Mouse (Mus musculus) midbrain, postnatal 0 days (tissue): ENCODE results near the gene 4930568D16Rik. TPM values are rescaled to one million over a fixed set of nuclear protein-coding genes. Genes with fewer than 3 reads are reported as not detected.
A peak's percentile ranks its signal among the peaks of the same experiment; 100 is the strongest.

Source experiments
- ATAC-seq: fragments of 200-750 bp; cut with Nextera tagmentation; 2 replicates; pipeline ENCODE4 v1.8.0; 2017; ENCODE audit warnings: moderate number of reproducible peaks, mild to moderate bottlenecking, moderate TSS enrichment, moderate library complexity; ENCODE audit not compliant: low FRiP score
- DNase-seq: peaks from one replicate; pipeline ENCODE4 v3.0.0-alpha.2; 2015; ENCODE audit warnings: low spot score
- H3K27ac ChIP-seq: fragments of 300-500 bp; sonication (generic); 2 replicates; pipeline ENCODE4 v1.5.1; 2014; ENCODE audit warnings: low read depth, mild to moderate bottlenecking, low read length, mixed read lengths
- H3K27me3 ChIP-seq: fragments of 300-500 bp; sonication (generic); 2 replicates; pipeline ENCODE4 v1.6.1; 2014; ENCODE audit warnings: low read length, control low read depth, mixed read lengths; ENCODE audit not compliant: insufficient read depth
- H3K36me3 ChIP-seq: fragments of 300-500 bp; sonication (generic); 2 replicates; pipeline ENCODE4 v1.6.1; 2014; ENCODE audit warnings: low read length, control low read depth, mixed read lengths; ENCODE audit not compliant: insufficient read depth
- H3K4me1 ChIP-seq: fragments of 300-500 bp; sonication (generic); 2 replicates; pipeline ENCODE4 v1.6.1; 2014; ENCODE audit warnings: mild to moderate bottlenecking, control low read depth, antibody characterized with exemption, low read length, mixed read lengths; ENCODE audit not compliant: insufficient read depth
- H3K4me2 ChIP-seq: fragments of 300-500 bp; sonication (generic); 2 replicates; pipeline ENCODE4 v1.6.1; 2014; ENCODE audit warnings: low read depth, mild to moderate bottlenecking, low read length, mixed read lengths; ENCODE audit not compliant: poor library complexity, severe bottlenecking
- H3K4me3 ChIP-seq: fragments of 300-500 bp; sonication (generic); 2 replicates; pipeline ENCODE4 v1.5.1; 2014; ENCODE audit warnings: low read depth, mild to moderate bottlenecking, low read length, moderate library complexity
- H3K9ac ChIP-seq: fragments of 300-500 bp; sonication (generic); replicated peaks from 2 replicates; pipeline ENCODE4 v1.6.1; 2014; ENCODE audit warnings: mild to moderate bottlenecking, low read length, moderate library complexity, mixed read lengths; ENCODE audit not compliant: poor library complexity, severe bottlenecking
- H3K9me3 ChIP-seq: fragments of 300-500 bp; sonication (generic); 2 replicates; pipeline ENCODE4 v1.6.1; 2016; ENCODE audit warnings: low read length, control low read depth
- CTCF ChIP-seq: IDR thresholded peaks from 2 replicates; pipeline ENCODE4 v1.5.1; 2016; ENCODE audit warnings: antibody characterized with exemption, mild to moderate bottlenecking
- WGBS: fragments of 180-500 bp; shearing (Covaris S2); extraction: QIAGEN DNeasy Blood & Tissue Kit; methylation state at CpG from one replicate; pipeline ENCODE4 v1.1.7; 2014; 5-methylcytosine and 5-hydroxymethylcytosine counted together
- polyA plus RNA-seq: library from polyadenylated mRNA; unstranded; fragments of >200 nt; fragmentation: Nextera tagmentation; extraction: Ambion mirVana; gene quantifications from 2 replicates; pipeline ENCODE4 v1.2.1, GENCODE M21; 2015
- total RNA-seq: library from RNA; depleted of rRNA; stranded (reverse); fragments of >200 nt; gene quantifications from 2 replicates; pipeline ENCODE4 v1.2.3, GENCODE M21; 2014

The 4930568D16Rik gene
- total and polyA plus RNA-seq, 2 experiments from 2014 or later: not detected

DNA sequence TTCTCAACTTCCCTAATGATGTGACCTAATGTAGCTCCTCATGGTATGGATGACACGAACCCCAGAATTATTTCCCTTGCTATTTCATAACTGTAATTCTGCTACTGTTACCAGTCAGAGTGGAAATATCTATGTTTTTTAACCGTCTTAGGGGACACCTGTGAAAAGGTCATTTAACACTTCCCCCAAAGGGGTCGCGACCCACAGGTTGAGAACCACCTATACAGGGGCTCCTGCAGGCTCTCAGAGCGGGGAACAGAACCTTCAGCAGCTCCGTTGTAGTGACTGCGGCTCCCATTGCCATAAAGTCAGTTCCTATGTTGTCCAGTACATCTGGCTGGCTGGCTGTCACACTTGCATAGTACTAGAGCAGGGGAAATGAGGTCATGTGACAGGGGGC lies 33.2 kb upstream of the 4930568D16Rik start:
- no peak for ATAC-seq
- WGBS: 86% methylated on average over 7 of the region's 7 CpGs

DNA sequence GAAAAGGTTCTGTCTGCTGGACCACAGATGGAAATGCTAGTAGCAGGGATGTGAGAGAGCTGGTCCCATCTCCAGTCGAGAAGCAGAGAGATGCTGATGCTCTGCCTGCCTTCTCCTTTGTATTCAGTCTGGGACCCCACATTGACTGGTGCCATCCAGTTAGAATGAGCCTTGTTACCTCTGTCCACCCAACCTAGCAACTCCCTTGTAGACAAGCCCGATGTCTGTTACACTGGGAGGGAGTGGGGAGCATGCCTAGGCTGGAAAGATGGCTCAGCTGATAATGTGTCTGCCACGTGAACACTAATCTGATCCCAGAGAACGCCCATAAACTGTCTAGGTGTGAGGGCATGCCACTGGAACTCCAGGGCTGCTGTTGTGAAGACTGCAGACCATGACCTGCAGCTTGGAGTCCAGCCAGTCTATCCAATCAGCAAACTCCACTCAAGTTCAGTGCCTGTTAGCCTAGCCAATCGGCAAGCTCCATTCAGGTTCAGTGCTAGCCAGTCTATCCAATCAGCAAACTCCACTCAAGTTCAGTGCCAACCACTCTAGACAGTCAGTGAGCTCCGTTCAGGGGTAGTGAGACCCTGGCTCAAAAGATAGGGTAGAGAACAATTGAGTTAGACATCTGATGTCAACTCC lies 30.8 kb upstream of the 4930568D16Rik start:
- no peak overlapping the region for H3K9ac ChIP-seq
- no peak overlapping the region for H3K4me3 ChIP-seq
- TF ChIP-seq CTCF: no peak
- no peaks in the 10 kb centered on the region for H3K4me1 ChIP-seq
- H3K4me2 ChIP-seq: no peak overlapping the region
- no peak overlapping the region for H3K27ac ChIP-seq
- H3K36me3 ChIP-seq: no peaks in the 10 kb centered on the region
- H3K27me3 ChIP-seq: no peaks in the 10 kb centered on the region
- 79% methylated on average over 6 of the region's 6 CpGs for WGBS
- H3K9me3 ChIP-seq: no peaks in the 10 kb centered on the region
- ATAC-seq (no peak), DNase-seq (no peak)

More for the DNA sequence above, 33.2 kb upstream of the 4930568D16Rik start:
- Histone ChIP-seq H3K27me3 (no peaks in the 10 kb centered on the region), H3K9me3 (no peaks in the 10 kb centered on the region), H3K36me3 (no peaks in the 10 kb centered on the region), H3K4me1 (no peaks in the 10 kb centered on the region), H3K9ac (no peak overlapping the region), H3K4me3 (no peak overlapping the region), H3K4me2 (no peak overlapping the region), H3K27ac (no peak overlapping the region)
- no peak for TF ChIP-seq CTCF
- no peak for DNase-seq

DNA sequence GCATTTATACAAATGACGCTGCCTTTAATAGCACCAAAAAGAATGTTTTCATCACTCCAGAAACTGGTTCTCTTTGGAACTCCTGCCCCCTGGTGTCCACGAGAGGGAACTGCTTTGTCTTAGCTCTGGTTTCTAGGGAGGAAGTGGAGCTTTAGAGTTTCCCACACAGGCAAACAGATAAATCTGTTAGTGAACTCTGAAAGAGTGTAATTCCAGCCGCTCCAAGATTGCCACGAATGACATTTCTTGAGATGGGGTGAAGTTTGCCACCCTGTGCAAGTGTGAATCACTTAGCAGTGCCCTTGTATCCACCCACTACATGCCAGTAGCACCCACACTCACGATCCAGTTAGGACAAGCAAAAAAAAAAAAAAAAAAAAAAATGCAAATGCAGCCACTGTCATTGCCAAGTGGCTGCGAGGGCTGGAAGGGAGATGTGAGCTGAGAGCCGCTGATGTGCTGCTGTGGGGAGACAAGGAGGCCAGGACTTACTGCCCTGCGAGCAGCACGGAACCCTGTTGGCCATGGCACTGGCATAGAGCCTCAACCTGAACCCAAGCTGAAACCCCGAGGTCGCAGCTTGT lies 30.2 kb upstream of the 4930568D16Rik start:
- ATAC-seq (peak; percentile 68), DNase-seq (peak; percentile 75)
- Histone ChIP-seq H3K27me3 (no peaks in the 10 kb centered on the region), H3K27ac (no peak overlapping the region), H3K4me1 (no peaks in the 10 kb centered on the region), H3K9me3 (no peaks in the 10 kb centered on the region), H3K36me3 (no peaks in the 10 kb centered on the region), H3K9ac (no peak overlapping the region), H3K4me3 (no peak overlapping the region), H3K4me2 (no peak overlapping the region)
- TF ChIP-seq CTCF: peak; percentile 94
- WGBS: 50% methylated on average over 11 of the region's 11 CpGs

GRCm38 (mm10) chr2:35397096-35397495 lies 29.6 kb upstream of the 4930568D16Rik start, which contains the start of gene 4930402F06Rik:
Gene 4930402F06Rik, minus strand, starts transcription at chr2:35397175.
- Histone ChIP-seq H3K27me3 (no peaks in the 10 kb centered on the region), H3K4me3 (no peak within 1 kb of the TSS), H3K9ac (no peak within 1 kb of the TSS), H3K27ac (no peak within 1 kb of the TSS), H3K4me1 (no peaks in the 10 kb centered on the region), H3K9me3 (no peaks in the 10 kb centered on the region), H3K4me2 (0 out of 2 replicates have a peak within 1 kb of the TSS, but pooled peaks have one; percentile 1), H3K36me3 (no peaks in the 10 kb centered on the region)
- 41% methylated on average over 5 of the region's 5 CpGs for WGBS
- DNase-seq (peak; percentile 43), ATAC-seq (0 out of 2 replicates have a peak, but pooled peaks have one; percentile 16)
- no peak for TF ChIP-seq CTCF

DNA sequence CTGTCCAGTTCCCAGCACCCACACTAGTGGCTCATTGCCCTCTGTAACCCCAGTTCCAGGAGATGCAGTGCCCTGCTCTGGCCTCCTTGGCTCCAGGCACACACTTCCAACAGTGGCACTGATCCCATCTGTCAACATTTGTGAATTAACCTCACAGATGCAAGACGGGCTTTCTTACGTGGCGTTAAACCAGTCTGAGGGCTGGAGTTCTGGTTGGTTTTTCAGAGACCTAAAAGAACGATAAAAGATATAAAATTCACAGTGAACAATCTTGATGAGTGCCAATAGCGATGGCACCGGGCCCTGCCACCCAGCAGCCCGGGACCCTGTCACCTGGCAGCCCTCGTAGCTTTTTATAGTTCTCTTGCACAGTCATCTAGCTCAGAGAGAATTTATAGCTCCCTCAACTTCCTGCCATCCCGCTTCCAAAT lies 17.9 kb upstream of the 4930568D16Rik start:
- H3K9me3 ChIP-seq: no peaks in the 10 kb centered on the region
- no peak overlapping the region for H3K4me3 ChIP-seq
- H3K4me2 ChIP-seq: no peak overlapping the region
- H3K9ac ChIP-seq: no peak overlapping the region
- H3K4me1 ChIP-seq: no peaks in the 10 kb centered on the region
- ATAC-seq: no peak
- no peak for TF ChIP-seq CTCF
- H3K27ac ChIP-seq: no peak overlapping the region
- WGBS: 83% methylated on average over 9 of the region's 9 CpGs
- no peaks in the 10 kb centered on the region for H3K36me3 ChIP-seq
- no peak for DNase-seq
- no peaks in the 10 kb centered on the region for H3K27me3 ChIP-seq

DNA sequence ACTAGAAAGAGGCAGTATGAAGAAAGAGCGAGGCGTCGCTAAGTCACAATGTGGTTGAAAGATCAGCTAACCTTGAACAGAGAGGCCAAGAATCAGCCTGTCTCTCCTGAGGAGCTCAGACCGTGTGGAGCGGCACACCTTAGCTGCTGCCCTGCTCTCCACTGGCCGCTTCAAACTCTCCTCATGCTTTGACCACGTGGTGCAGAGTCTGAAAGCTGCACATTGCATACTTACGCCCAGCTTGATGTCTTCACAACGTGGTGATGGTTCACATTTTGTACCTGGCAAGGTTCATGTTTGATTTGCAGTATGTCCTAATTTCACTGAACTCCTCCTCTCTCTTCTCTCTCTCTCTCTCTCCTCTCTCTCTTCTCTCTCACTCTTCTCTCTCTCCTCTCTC lies 11.8 kb upstream of the 4930568D16Rik start:
- Histone ChIP-seq H3K36me3 (no peaks in the 10 kb centered on the region), H3K27ac (no peak overlapping the region), H3K4me2 (no peak overlapping the region), H3K9ac (no peak overlapping the region), H3K27me3 (no peaks in the 10 kb centered on the region), H3K9me3 (no peaks in the 10 kb centered on the region), H3K4me3 (no peak overlapping the region), H3K4me1 (no peaks in the 10 kb centered on the region)
- no peak for TF ChIP-seq CTCF
- 72% methylated on average over 9 of the region's 9 CpGs for WGBS
- DNase-seq (no peak), ATAC-seq (no peak)
